Mouse (Mus musculus): ENCODE measurements around the gene Hist1h2bg. TPM values are rescaled to one million over a fixed set of nuclear protein-coding genes. Genes with fewer than 3 reads are reported as not detected.

The Hist1h2bg gene
- total and polyA plus RNA-seq, 3 experiments, result 14.7 to 2,580 TPM; not detected in 1

GRCm38 (mm10) chr13:23595185-23595584 lies 24.0 kb downstream of the Hist1h2bg start:
- H3K9me3 ChIP-seq (replicated peaks; ENCODE audit: insufficient read depth, low read length), result no peaks in the 10 kb centered on the region
- TF ChIP-seq ZC3H11A (IDR thresholded peaks at IDR 0.05; ENCODE audit: low read depth, low read length), result no peak
- no peak for TF ChIP-seq HCFC1 (IDR thresholded peaks at IDR 0.05; ENCODE audit: low read depth, low read length)
- no peak for TF ChIP-seq POLR2A (IDR thresholded peaks at IDR 0.05; ENCODE audit: control insufficient read depth in 1 of 2, insufficient read depth in 1 of 2, low read depth in 1 of 2, low read length in 2 of 2, poor library complexity in 1 of 2)
- TF ChIP-seq CHD1 (IDR thresholded peaks at IDR 0.05; ENCODE audit: low read depth, low read length), result no peak
- no peak for TF ChIP-seq RCOR1 (IDR thresholded peaks at IDR 0.05; ENCODE audit: low read depth, low read length)
- TF ChIP-seq USF1 (IDR thresholded peaks at IDR 0.05; ENCODE audit: low read depth, low read length), result no peak
- TF ChIP-seq USF2 (IDR thresholded peaks at IDR 0.05; ENCODE audit: borderline replicate concordance in 1 of 2, insufficient read depth in 1 of 2, low read depth in 1 of 2, low read length in 2 of 2), result no peak
- no peak for TF ChIP-seq JUND (IDR thresholded peaks at IDR 0.05; ENCODE audit: low read depth, low read length)
- no peak for TF ChIP-seq BHLHE40 (IDR thresholded peaks at IDR 0.05; ENCODE audit: borderline replicate concordance, low read depth, low read length)
- no peak for TF ChIP-seq ELF1 (IDR thresholded peaks at IDR 0.05; ENCODE audit: low read depth, low read length)
- no peak for TF ChIP-seq GATA1 (IDR thresholded peaks at IDR 0.05; ENCODE audit: low read depth, low read length)
- TF ChIP-seq TAL1 (IDR thresholded peaks at IDR 0.05; ENCODE audit: low read length), result no peak
- no peak for TF ChIP-seq MAX (IDR thresholded peaks at IDR 0.05; ENCODE audit: low read length)
- no peak for TF ChIP-seq MYB (IDR thresholded peaks at IDR 0.05; ENCODE audit: low read depth, low read length)
- TF ChIP-seq KAT2A (conservative IDR thresholded peaks at IDR 0.05; ENCODE audit: low read depth, low read length), result no peak
- no peak for DNase-seq (ENCODE audit: low read depth, low spot score)
- no peak overlapping the region for H3K4me3 ChIP-seq (ENCODE audit: control insufficient read depth in 1 of 2, insufficient read depth in 1 of 2, low read depth in 2 of 2, low read length in 2 of 2)
- no peaks in the 10 kb centered on the region for H3K79me2 ChIP-seq (ENCODE audit: control insufficient read depth, insufficient read depth, low read length, poor library complexity)
- peaks cover 0 to 32% of the 10 kb centered on the region in 2 experiments; a peak in 2 of 4 replicates for H3K36me3 ChIP-seq (ENCODE audit: control insufficient read depth in 1 of 2, insufficient read depth in 2 of 2, low read length in 2 of 2)
- H3K9ac ChIP-seq (ENCODE audit: control insufficient read depth, low read depth, low read length, poor library complexity, severe bottlenecking), result no peak overlapping the region
- peaks cover 15 to 32% of the 10 kb centered on the region in 2 experiments for H3K4me1 ChIP-seq (ENCODE audit: control insufficient read depth in 1 of 2, insufficient read depth in 2 of 2, low read length in 2 of 2)
- no peaks in the 10 kb centered on the region for H3K27me3 ChIP-seq (ENCODE audit: control insufficient read depth in 1 of 2, insufficient read depth in 2 of 2, low read length in 2 of 2)
- H3K27ac ChIP-seq (ENCODE audit: control insufficient read depth, low read depth, low read length), result no peak overlapping the region

- peaks cover 15 to 32% of the 10 kb centered on the region in 2 experiments for H3K4me1 ChIP-seq (ENCODE audit: control insufficient read depth in 1 of 2, insufficient read depth in 2 of 2, low read length in 2 of 2)
- H3K4me3 ChIP-seq (ENCODE audit: control insufficient read depth in 1 of 2, insufficient read depth in 1 of 2, low read depth in 2 of 2, low read length in 2 of 2), result no peak overlapping the region
These were observed 24.6 kb downstream of the Hist1h2bg start for GRCm38 (mm10) chr13:23595622-23596372.

More at GRCm38 (mm10) chr13:23595622-23596372, 24.6 kb downstream of the Hist1h2bg start:
- Histone ChIP-seq H3K9me3 (replicated peaks; ENCODE audit: insufficient read depth, low read length) (no peaks in the 10 kb centered on the region), H3K79me2 (ENCODE audit: control insufficient read depth, insufficient read depth, low read length, poor library complexity) (no peaks in the 10 kb centered on the region), H3K9ac (ENCODE audit: control insufficient read depth, low read depth, low read length, poor library complexity, severe bottlenecking) (0 out of 2 replicates have a peak overlapping the region, but pooled peaks have one; percentile 26), H3K36me3 (ENCODE audit: control insufficient read depth in 1 of 2, insufficient read depth in 2 of 2, low read length in 2 of 2) (peaks cover 0 to 32% of the 10 kb centered on the region in 2 experiments; a peak in 2 of 4 replicates), H3K27ac (ENCODE audit: control insufficient read depth, low read depth, low read length) (no peak overlapping the region), H3K27me3 (ENCODE audit: control insufficient read depth in 1 of 2, insufficient read depth in 2 of 2, low read length in 2 of 2) (no peaks in the 10 kb centered on the region)
- DNase-seq (ENCODE audit: low read depth, low spot score), result peak; percentile 49
- TF ChIP-seq ETS1 (IDR thresholded peaks at IDR 0.05; ENCODE audit: low read depth, low read length) (peak; percentile 37; the same call in 1 of the 2 replicates), MEF2A (IDR thresholded peaks at IDR 0.05; ENCODE audit: extremely low read depth, insufficient replicate concordance, low read depth, low read length, poor library complexity, severe bottlenecking) (no peak), GATA1 (IDR thresholded peaks at IDR 0.05; ENCODE audit: low read depth, low read length) (peak; percentile 38; the same call in 1 of the 2 replicates), SMC3 (IDR thresholded peaks at IDR 0.05; ENCODE audit: low read depth, low read length) (no peak), RAD21 (IDR thresholded peaks at IDR 0.05; ENCODE audit: low read depth, low read length) (no peak), GABPA (IDR thresholded peaks at IDR 0.05; ENCODE audit: low read depth, low read length) (no peak), TAL1 (IDR thresholded peaks at IDR 0.05; ENCODE audit: low read length) (peak; percentile 88), EP300 (IDR thresholded peaks at IDR 0.05; ENCODE audit: low read depth in 1 of 2, low read length in 2 of 2) (peak; percentile 26 to 74; a peak in 3 of 4 replicates), ZC3H11A (IDR thresholded peaks at IDR 0.05; ENCODE audit: low read depth, low read length) (no peak), RCOR1 (IDR thresholded peaks at IDR 0.05; ENCODE audit: low read depth, low read length) (0 out of 2 replicates have a peak, but pooled peaks have one; percentile 11), MAX (IDR thresholded peaks at IDR 0.05; ENCODE audit: low read length) (no peak), HCFC1 (IDR thresholded peaks at IDR 0.05; ENCODE audit: low read depth, low read length) (no peak), USF2 (IDR thresholded peaks at IDR 0.05; ENCODE audit: borderline replicate concordance in 1 of 2, insufficient read depth in 1 of 2, low read depth in 1 of 2, low read length in 2 of 2) (no peak), MYB (IDR thresholded peaks at IDR 0.05; ENCODE audit: low read depth, low read length) (no peak), TCF12 (IDR thresholded peaks at IDR 0.05; ENCODE audit: low read depth, low read length) (peak; percentile 67)
